Mouse (Mus musculus) layer of hippocampus, adult 2 months (tissue): ENCODE results near the gene Arhgap10. TPM values are rescaled to one million over a fixed set of nuclear protein-coding genes. Genes with fewer than 3 reads are reported as not detected.
A peak's percentile ranks its signal among the peaks of the same experiment; 100 is the strongest.

Experiments used
- DNase-seq, 2 experiments: peaks; one replicate each; pipeline ENCODE4 v3.0.0; 2022; ENCODE audit warnings: low spot score in 2 of 2
- H3K27ac ChIP-seq: fragments of 200-600 bp; 2 replicates; pipeline ENCODE4 v1.8.1; 2022
- H3K4me3 ChIP-seq: fragments of 200-600 bp; 2 replicates; pipeline ENCODE4 v1.8.1; 2022; ENCODE audit warnings: mild to moderate bottlenecking
- CTCF ChIP-seq: fragments of 200-600 bp; conservative IDR thresholded peaks from 2 replicates; pipeline ENCODE4 v1.8.1; 2022; ENCODE audit warnings: antibody characterized with exemption, mild to moderate bottlenecking, moderate library complexity
- total RNA-seq, 2 experiments: library from RNA; stranded (reverse); gene quantifications; 2 replicates each; pipeline ENCODE4 v1.2.3; 2021

Arhgap10 gene
- total RNA-seq, 2 experiments from 2014 or later: 8.3 to 11.2 TPM

DNA sequence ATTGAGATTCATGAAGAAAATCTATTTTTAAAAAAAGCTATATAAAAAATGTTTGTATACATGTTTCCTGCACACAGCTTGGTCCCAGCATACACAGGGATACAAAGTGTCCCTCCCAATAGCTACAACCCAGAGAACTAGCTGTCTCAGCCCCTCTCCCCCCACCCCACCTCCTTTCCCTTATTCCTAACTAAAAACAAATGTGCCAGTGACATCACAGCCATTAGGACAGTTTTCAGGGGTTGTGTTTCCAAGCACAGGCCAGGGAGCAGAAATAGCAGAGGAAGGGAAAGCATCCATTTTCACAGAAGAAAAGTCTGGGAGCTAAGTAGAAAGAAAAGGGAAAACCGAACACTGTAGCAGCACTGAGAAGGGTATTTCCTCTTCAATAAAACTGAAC lies 163.6 kb downstream of the Arhgap10 start:
- no peak for DNase-seq
- no peak overlapping the region for H3K27ac ChIP-seq

DNA sequence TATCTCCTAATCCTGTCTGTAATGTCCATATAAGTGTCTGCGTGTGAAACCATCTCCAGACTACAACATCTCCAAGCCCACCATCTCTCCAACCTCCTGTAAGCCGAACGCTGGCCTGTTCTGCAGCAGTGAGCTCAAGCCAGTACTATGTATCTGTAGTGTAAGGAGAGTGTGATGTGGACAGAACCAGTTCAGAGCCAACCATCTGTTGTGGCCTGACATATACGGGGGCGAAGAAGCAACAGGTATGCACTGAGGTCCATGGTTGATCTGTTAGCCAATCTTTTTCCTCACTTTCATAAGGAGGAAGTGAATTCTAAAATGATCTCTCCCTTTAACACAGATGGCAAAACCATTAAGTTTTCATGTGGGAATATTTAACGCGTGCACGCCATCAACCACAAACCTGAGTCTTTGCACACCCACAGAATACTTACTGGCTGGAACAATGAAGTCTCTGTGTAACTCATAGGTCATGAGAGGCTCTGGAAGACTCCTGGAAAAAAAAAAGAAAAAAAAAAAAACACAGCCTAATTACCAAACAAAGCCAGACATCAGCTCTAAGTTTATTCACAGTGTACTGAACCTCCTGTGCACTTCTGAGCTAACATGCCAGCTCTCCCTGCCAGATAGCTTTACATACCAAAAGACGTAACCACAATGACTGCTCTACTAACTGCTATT lies 166.4 kb downstream of the Arhgap10 start:
- no peak overlapping the region for H3K4me3 ChIP-seq
- no peak overlapping the region for H3K27ac ChIP-seq
- TF ChIP-seq CTCF: no peak
- no peak for DNase-seq

More for the DNA sequence above, 163.6 kb downstream of the Arhgap10 start:
- no peak overlapping the region for H3K4me3 ChIP-seq
- no peak for TF ChIP-seq CTCF

DNA sequence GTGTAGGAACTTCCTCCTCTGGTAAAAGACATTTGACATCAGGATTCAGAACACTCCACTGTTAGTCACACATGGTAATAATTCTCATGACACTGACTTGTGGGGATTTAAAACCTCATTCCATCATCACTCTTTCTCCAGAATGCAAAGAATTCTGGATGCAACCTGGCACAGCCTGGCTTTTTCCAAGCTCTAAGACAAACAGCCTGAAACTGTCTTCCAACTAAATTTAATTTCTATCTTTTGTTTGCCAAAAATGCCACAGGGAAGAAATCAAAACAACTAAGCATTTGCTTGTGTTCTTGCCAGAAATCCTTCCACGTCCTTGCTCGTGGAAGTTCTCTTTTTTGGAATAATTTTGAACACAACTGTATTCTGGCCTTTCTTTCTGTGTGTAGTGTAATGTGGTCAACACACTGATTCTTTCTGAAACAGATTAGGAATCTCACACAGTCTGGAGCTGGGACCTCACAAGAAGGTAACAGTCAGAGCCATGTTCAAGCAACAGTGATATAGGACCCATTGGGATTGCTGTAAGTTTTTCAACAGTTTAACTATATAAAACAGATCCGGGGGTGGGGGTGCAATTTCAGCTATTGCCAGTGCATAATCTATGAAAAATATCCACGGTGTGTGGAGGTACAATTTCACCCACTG lies 167.5 kb downstream of the Arhgap10 start:
- no peak overlapping the region for H3K4me3 ChIP-seq
- no peak for DNase-seq
- TF ChIP-seq CTCF: no peak
- no peak overlapping the region; the same call in 1 of the 2 replicates for H3K27ac ChIP-seq

DNA sequence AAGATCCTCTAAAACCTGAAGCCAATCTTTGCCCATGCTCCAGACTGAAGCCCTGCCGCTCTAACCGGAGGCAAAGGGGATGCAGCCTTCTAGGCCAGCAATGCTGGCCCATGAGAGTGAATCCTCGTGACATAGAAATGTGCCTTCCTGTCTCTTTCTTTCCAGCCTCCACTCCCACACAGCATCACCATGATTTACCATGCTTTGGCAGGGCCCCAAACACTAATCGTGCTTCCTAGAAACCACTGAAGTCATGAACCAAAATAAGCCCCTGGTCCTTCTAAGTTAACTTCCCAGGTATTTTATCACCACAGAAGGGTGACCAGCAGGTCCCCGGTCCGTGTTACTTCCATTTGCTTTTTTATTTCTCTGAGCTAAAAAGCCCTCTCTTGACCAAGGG lies 173.8 kb downstream of the Arhgap10 start:
- H3K4me3 ChIP-seq: no peak overlapping the region
- H3K27ac ChIP-seq: no peak overlapping the region
- no peak for DNase-seq
- TF ChIP-seq CTCF: no peak

DNA sequence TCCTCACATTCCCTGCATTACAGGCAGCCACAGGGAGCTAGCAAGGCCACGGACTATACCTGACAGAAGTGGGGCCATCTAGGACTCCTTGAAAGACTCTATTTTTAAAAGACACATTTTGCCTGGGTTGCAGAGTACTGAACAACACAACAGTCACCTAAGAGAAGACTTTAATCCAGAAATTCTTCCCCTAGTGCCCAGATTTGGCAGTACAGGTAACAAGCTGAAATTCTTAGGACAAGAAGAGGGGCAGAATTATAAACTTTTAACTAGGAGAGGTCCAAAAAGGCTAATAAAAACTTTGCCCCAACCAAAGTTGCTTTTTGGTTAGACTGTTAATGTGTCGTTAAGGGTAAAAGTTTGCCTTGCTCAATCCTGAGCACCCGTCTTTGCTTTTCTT lies 174.4 kb downstream of the Arhgap10 start:
- TF ChIP-seq CTCF: peak; percentile 60
- DNase-seq: no peak
- no peak overlapping the region for H3K4me3 ChIP-seq
- no peak overlapping the region for H3K27ac ChIP-seq

DNA sequence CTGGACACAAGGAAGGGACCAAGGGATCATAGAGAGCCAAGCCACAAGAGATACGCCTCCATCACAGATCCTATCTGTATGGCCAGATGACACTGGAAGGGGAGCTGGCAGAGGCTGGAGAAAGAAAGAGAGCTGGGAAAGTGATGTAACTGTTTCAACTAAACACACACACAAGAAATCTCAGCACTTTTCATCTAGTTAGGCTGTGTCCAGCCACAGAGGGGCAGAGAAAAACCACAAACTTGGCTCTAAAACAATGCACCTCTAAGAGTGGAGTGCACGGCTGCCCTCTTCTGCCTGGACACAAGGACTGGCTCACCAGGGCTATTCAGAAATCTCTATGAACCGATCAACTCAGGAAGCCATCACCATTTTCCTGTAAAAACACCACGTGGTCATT lies 175.6 kb downstream of the Arhgap10 start:
- H3K4me3 ChIP-seq: no peak overlapping the region
- peak; percentile 61 for TF ChIP-seq CTCF
- no peak overlapping the region for H3K27ac ChIP-seq
- no peak for DNase-seq

DNA sequence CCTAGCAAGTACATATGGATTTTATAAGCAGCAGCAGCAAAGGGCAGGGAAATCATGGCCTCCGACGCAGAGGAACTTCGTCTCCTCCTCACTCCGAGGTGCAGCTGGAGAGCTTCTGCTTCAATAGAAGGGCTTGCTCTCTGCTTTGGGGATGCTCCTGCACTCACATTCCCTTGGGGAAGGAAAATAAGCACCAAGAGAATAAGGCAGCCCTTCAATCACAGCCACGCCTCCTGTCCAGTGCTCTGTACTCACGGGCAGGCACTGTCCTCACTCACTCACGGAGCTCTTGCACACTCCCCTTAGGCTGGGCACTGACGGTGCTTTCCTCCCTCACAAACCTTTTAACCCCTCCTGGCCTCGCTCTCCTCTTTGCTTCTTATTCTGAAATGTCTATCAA lies 176.4 kb downstream of the Arhgap10 start:
- Histone ChIP-seq H3K4me3 (no peak overlapping the region), H3K27ac (no peak overlapping the region)
- no peak for TF ChIP-seq CTCF
- DNase-seq: no peak

DNA sequence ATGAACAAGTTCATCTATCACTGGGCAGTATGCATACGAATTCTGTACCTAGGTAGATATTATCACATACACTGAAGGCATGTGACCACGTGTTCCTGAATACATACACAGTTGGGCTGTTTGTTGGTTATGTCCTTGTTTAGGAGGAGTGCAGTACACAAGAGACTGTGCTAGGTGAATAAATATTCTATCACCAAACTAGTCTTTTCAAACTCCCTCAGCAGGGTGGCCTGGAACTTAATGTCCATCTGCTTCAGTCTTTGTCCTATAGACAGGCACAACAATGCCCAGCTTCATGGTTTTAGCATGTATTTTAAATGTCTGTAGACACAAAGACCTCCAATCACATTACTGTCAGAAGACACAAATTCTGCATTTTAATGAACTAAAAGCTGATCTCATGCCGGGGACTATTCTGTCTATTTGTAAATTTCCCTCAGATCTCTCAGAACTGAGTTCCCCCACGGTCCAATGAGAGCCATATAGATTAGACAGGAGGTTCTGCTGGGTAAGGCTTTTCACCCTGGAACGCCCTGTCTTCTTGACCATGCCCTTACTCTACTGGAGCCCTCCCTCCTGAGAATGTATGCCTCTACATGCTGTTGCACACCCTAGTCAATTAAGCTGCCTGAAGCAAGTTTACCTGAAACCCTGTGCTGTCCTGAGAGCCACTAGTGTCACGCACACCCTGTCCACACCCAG lies 177.6 kb downstream of the Arhgap10 start:
- Histone ChIP-seq H3K27ac (no peak overlapping the region), H3K4me3 (no peak overlapping the region)
- TF ChIP-seq CTCF: no peak
- no peak for DNase-seq

DNA sequence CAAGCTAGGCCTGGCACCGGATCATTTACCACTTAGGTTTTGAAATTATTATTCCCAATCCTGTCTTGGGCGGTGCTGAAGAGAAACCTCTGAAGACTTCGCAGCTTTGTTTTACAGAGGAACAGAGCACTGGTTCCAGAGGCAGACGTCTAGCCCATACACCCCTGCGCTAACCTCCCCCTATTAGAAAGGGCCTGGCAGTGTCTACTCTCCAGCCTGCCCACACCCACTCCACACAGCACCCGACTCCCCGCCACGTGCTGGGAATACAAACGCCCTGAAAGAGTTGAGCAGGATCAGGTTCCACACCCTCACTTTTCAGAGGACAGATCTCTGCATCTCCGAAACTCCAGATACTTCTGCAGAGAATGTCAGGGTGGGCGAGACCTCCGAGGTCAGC lies 180.5 kb downstream of the Arhgap10 start:
- no peak for TF ChIP-seq CTCF
- DNase-seq: no peak
- H3K27ac ChIP-seq: no peak overlapping the region
- no peak overlapping the region for H3K4me3 ChIP-seq

DNA sequence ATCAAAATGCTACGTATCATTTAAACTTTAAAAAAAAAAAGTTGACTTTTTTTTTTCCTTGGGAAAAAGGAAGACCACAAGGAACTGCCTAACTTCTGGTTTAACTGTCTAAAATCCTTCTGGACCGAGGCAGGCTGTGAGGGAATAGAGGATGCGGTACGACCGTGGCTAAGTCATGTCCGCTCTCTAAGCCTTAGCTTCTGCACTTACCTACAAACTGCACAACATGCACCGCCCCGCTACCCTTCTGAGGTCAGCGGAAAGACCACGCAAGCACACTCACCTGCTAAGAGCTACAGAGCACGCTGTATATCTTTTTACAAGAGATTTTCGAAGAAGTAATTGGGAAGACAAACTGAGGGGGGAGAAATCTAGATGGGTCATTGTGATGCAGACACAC lies 186.6 kb downstream of the Arhgap10 start:
- no peak for DNase-seq
- no peak overlapping the region for H3K4me3 ChIP-seq
- TF ChIP-seq CTCF: no peak
- no peak overlapping the region for H3K27ac ChIP-seq

DNA sequence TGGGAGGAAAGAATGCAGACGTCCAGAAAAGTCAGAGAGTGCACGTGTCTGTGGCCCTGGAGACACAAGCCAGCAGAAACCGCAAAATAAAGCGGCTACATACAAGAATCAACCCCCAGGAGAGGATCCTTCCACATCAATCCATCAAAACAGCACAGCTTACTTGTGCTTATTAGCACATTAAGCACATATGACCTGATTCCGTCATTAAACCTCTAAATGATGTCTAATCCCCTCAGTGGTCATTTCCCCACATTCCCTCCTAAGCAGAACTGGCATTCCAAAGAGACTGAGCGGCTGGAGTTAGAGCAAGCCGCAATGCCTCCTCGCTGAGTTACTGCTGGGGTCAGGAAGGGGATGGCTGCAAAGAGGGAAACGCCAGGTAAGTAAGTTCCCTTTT lies 187.4 kb downstream of the Arhgap10 start:
- DNase-seq: no peak
- Histone ChIP-seq H3K4me3 (no peak overlapping the region), H3K27ac (no peak overlapping the region)
- TF ChIP-seq CTCF: no peak

DNA sequence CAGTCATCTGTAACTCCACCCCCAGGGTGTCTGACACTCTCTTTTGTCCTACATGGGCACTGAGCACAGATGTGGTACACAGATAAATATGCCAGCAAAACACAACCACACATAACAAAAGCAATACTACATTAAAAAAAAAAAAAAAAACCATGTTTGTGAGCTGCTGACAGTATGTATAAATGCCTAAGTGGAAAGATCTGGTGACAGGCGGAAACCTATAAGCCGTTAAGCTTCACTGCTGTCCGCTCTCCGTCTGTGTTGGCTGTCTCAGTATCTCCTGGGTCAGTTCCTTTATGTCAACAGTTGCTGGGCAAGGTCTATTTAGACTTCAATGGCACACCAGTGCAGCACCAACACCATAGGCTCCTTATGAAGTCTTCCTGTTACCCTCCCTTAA lies 188.0 kb downstream of the Arhgap10 start:
- no peak for DNase-seq
- Histone ChIP-seq H3K4me3 (no peak overlapping the region), H3K27ac (no peak overlapping the region)
- TF ChIP-seq CTCF: no peak

DNA sequence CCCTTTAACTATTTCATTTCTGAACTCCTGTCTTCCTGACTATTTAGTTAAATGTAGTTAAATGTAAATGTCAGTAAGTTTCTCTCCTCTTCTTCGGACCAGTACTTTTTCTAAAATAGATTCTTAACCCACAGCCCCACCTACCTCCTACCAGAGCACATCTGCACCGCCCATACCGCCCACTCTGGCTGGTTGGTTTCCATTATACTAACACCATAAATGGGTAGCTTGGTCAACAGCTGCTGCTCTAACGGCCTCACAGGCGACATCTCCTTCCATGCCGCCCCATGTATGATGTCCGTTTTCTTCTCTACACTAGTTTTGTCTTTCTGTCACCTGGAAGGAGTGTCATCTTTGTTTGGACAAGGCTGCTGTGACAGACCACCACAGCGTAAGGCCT lies 189.3 kb downstream of the Arhgap10 start:
- H3K4me3 ChIP-seq: no peak overlapping the region
- no peak overlapping the region for H3K27ac ChIP-seq
- no peak for TF ChIP-seq CTCF
- no peak for DNase-seq
